Mouse (Mus musculus): ENCODE measurements around the gene Apip.

Apip gene

GRCm38 (mm10) chr2:103106172-103106571, 32.7 kb downstream of the Apip start:
- DNase-seq, result no peak

GRCm38 (mm10) chr2:103111669-103112068, 38.2 kb downstream of the Apip start:
- no peak for DNase-seq

GRCm38 (mm10) chr2:103117212-103117611, 43.7 kb downstream of the Apip start:
- DNase-seq, result no peak

GRCm38 (mm10) chr2:103118324-103119196, 45.1 kb downstream of the Apip start:
- DNase-seq, result peak; percentile 6

GRCm38 (mm10) chr2:103119197-103119854, 45.9 kb downstream of the Apip start:
- DNase-seq, result peak; percentile 17

- no peak for DNase-seq
These were observed 56.2 kb downstream of the Apip start for GRCm38 (mm10) chr2:103129676-103130075.

GRCm38 (mm10) chr2:103131145-103131544, 57.7 kb downstream of the Apip start:
- DNase-seq, result no peak

- DNase-seq, result peak; percentile 47
These were observed 65.2 kb downstream of the Apip start for GRCm38 (mm10) chr2:103138529-103139265.

Data from kidney, postnatal 14 days (tissue).